In the genomic region with DNA sequence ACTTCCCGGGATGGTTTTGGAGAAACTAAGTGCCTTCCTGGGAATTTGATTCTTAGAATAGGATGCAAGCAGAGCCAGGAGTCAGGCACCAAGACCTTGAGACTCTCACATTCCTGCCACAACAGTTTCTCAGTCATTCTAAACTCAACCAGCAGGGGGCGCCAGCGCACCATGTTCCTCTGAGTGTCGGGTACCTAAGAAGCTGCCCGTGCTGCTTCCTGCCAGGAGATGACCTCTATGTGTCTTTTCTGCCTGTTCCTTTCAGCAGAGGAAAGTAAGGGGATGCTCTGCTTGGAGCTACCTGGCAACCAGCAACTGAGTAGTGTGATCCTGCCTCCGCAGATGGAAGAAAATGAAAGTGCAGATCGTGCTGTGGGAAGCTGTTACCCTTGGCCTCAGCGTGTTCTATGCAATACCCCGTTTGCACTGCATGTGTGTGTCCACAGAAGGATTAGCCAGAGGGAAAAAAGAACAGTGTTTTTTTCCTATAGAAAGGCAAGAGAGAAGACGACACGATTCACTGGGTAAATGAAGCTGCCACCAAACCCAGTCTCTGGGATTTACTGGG, we compare ENCODE assay signal across 8 mouse cellular contexts. TPM values are rescaled to one million over a fixed set of nuclear protein-coding genes. Genes with fewer than 3 reads are reported as not detected.
A peak's percentile ranks its signal among the peaks of the same experiment; 100 is the strongest.
DNase-seq lines count a peak whose midpoint lies in the region; ATAC-seq and TF ChIP-seq lines count a peak whose summit lies in the region.

No protein-coding gene starts in this region.

- ATAC-seq in hindbrain, postnatal 0 days = peak; percentile 68
- ATAC-seq in activated CD4-positive, CD25-positive, alpha-beta regulatory T cell, adult 4 months = no peak

- no peaks in the 10 kb centered on the region for H3K4me1 ChIP-seq in hindbrain, postnatal 0 days (ENCODE audit: insufficient read depth, low read length)
- peaks cover 35% of the 10 kb centered on the region for H3K4me1 ChIP-seq in midbrain, embryonic 10.5 days

- peak; percentile 96 for TF ChIP-seq CTCF in hindbrain, postnatal 0 days (IDR thresholded peaks at IDR 0.05; ENCODE audit: low read depth)

- no peak overlapping the region for H3K4me3 ChIP-seq in hindbrain, postnatal 0 days (ENCODE audit: low read length)
- H3K4me3 ChIP-seq in midbrain, embryonic 10.5 days = no peak overlapping the region

- intact Hi-C loops in left cerebral cortex, postnatal 25 days (cut with DNase I) = loop anchor here (2.0 to 10.0 kb wide), 3 partner anchors 119 to 1109 kb away; no protein-coding TSS in a partner anchor

- 31% methylated on average over 11 of the region's 11 CpGs for WGBS in hindbrain, postnatal 0 days
- WGBS in midbrain, embryonic 10.5 days = 36% methylated on average over 11 of the region's 11 CpGs

- no peaks in the 10 kb centered on the region for H3K9me3 ChIP-seq in hindbrain, postnatal 0 days (ENCODE audit: low read length)
- H3K9me3 ChIP-seq in midbrain, embryonic 10.5 days (replicated peaks) = no peaks in the 10 kb centered on the region

- DNase-seq in adrenal gland, adult (ENCODE audit: inconsistent age in 2 of 2, low spot score in 1 of 2) = peak; percentile 86 to 97
- DNase-seq in cerebellum, postnatal 10 days = peak; percentile 94 to 97
- DNase-seq in frontal cortex, postnatal 25 days (ENCODE audit: low spot score in 2 of 2) = peak; percentile 96 to 99
- DNase-seq in hindbrain, postnatal 0 days (ENCODE audit: low spot score) = peak; percentile 92
- peak; percentile 95 to 96 for DNase-seq in left cerebral cortex, postnatal 25 days (ENCODE audit: low spot score in 2 of 2)
- peak; percentile 87 for DNase-seq in midbrain, embryonic 10.5 days (ENCODE audit: low spot score)
- DNase-seq in skeletal muscle tissue, adult 2 months (ENCODE audit: low read depth, low spot score) = peak; percentile 64

- H3K27me3 ChIP-seq in hindbrain, postnatal 0 days (ENCODE audit: insufficient read depth, low read length) = no peaks in the 10 kb centered on the region
- H3K27me3 ChIP-seq in midbrain, embryonic 10.5 days (ENCODE audit: low read depth, poor library complexity, severe bottlenecking) = peaks cover 23% of the 10 kb centered on the region

- H3K27ac ChIP-seq in hindbrain, postnatal 0 days = peak overlapping the region; percentile 5; the same call in 1 of the 2 replicates
- H3K27ac ChIP-seq in midbrain, embryonic 10.5 days (replicated peaks) = no peak overlapping the region

- no peaks in the 10 kb centered on the region for H3K36me3 ChIP-seq in hindbrain, postnatal 0 days (ENCODE audit: insufficient read depth, low read length)
- no peaks in the 10 kb centered on the region for H3K36me3 ChIP-seq in midbrain, embryonic 10.5 days

- H3K9ac ChIP-seq in hindbrain, postnatal 0 days (replicated peaks; ENCODE audit: low read length) = no peak overlapping the region

- H3K4me2 ChIP-seq in hindbrain, postnatal 0 days (ENCODE audit: low read depth, low read length) = no peak overlapping the region

RNA-seq across cellular contexts. Expression of gene 1810013L24Rik, which starts 53.9 kb away (rescaled TPM):
- total RNA-seq in hindbrain, postnatal 0 days (2014; rRNA removed) = 50.3 and 51.8 TPM in 2 replicates
- polyA plus RNA-seq in hindbrain, postnatal 0 days (2015; fragmentation: Nextera tagmentation; extraction: Ambion mirVana) = 16.8 and 17.1 TPM in 2 replicates
- 100 to 1,000 TPM; 107 to 109 TPM for total RNA-seq in left cerebral cortex, postnatal 25 days (2021)
- 19.0 and 21.5 TPM in 2 replicates for polyA plus RNA-seq in midbrain, embryonic 10.5 days (2016; fragmentation: Nextera tagmentation; extraction: Ambion mirVana)
- 10 to 100 TPM; 17.5 to 21.1 TPM for polyA plus RNA-seq in activated CD4-positive, CD25-positive, alpha-beta regulatory T cell, adult 4 months (2017; shearing (Covaris generic))
